Mouse (Mus musculus) naive thymus-derived CD4-positive, alpha-beta T cell, adult 5 months (primary cell): Measurements from ENCODE around the gene Mpp4. TPM values are rescaled to one million over a fixed set of nuclear protein-coding genes. Genes with fewer than 3 reads are reported as not detected.

ENCODE experiments used
- polyA plus RNA-seq: library from polyadenylated mRNA; unstranded; fragments of 100-300 nt; shearing (Covaris generic); gene quantifications from one replicate; pipeline ENCODE4 v1.2.1, GENCODE M21; 2017

Gene Mpp4
- polyA plus RNA-seq = not detected

DNA sequence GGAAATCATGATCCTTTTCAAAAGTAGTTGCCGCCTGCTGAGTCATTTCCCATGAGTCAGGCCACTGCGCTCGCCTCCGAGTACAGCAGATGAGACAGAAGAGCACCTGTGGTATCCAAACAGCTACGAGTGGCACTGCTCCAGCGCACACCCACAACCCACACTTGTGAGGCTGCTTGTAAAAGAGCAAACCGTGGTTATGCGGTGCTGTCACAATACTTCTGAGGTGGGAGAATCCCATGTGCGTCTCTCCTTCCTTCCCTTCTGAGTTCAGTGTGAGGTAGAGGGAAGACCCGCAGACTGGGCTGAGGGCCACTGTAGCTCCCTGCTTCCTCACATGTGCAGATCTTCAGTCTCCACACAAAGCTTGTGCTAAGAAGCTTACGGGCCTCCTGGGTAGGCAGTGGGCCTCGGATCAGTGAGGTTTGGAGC lies at the start of gene Mpp4:
Mpp4 (minus strand) TSS at position 360 of the 432 bp plus-strand sequence.

DNA sequence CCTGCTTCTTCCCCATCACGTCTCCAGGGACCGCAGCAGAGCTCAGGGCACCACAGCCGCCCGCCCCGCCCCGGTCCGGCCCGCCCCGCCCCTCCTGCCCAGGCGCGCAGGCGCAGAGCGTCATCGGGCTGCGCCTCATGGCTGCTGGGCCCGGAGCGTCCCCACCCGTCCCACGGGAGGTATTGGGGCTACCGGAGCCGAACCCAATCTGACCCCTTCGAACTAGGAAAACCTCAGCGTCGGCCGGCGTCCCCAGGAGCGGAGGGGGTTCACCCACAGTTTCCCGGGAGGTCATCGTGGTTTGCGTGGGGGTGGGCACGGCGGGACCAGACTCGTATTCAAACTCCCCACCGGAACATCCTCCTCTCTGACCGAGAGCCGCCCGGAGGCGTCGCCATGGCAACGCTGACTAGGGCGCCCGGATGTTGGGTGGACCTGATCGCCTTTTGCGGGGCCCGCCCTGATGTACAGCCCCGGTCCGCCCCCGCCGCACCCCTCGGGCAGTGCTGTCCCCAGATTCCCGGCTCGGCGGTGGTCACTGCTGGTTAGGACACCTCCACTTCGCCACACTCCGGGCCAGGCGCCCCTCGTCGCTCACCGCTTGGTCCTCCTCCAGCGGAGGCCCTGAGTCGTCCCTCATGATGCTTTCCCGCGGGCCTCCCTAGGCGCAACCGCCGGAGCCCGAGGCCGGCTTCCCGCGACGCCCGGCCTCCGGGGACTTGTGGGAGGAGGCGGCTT lies 43.3 kb downstream of the Mpp4 start, which contains the start of gene Tmem237:
Tmem237 (minus strand) TSS at position 689 of the 738 bp plus-strand sequence.

DNA sequence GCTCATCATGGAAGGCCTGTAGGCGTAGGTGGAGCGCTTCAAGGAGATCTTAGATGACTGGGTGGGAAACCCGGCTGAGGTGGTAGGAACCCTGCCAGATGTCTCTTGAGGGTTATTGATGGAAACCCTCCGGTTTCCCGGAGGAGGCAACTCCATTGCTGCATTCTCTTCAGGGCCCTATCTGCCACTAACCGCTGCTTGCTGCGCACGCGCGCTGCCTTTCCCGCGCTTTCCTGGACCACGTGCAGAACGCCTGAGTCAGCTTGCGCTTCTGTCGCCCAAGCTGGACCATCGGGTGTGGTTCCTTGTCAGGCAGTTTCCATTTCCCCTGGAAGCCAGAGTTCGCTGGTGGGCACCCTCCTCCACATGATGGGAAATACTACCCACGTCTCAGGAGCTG lies 68.5 kb downstream of the Mpp4 start, which contains the start of gene C2cd6:
C2cd6 (minus strand) TSS at position 196 of the 400 bp plus-strand sequence.

Other genes with a start within 250 kb of the Mpp4 start
- 43.6 TPM for gene Trak2, start 190.0 kb downstream of the Mpp4 start, polyA plus RNA-seq
- gene Stradb, start 189.9 kb downstream of the Mpp4 start, polyA plus RNA-seq = 20.6 TPM
- gene C2cd6, start 68.5 kb downstream of the Mpp4 start, polyA plus RNA-seq = not detected
- 3.2 TPM for gene Tmem237, start 43.0 kb downstream of the Mpp4 start, polyA plus RNA-seq
- 10.4 TPM for gene Als2, start 73.8 kb upstream of the Mpp4 start, polyA plus RNA-seq
- gene Cdk15, start 93.5 kb upstream of the Mpp4 start, polyA plus RNA-seq = not detected